Mouse (Mus musculus) E14TG2a.4 (cell line): ENCODE measurements at regions not wholly inside any gene's neighbourhood (a gene's known extent, or its start where the extent isn't known, plus 50 kb on each side); places are given as distances from the start of the nearest gene placed in this dataset.

ENCODE experiments used
- CTCF ChIP-seq: conservative IDR thresholded peaks from 2 replicates; pipeline ENCODE4 v1.5.1; 2014; ENCODE audit warnings: low read length
- NANOG ChIP-seq: IDR thresholded peaks from 2 replicates; pipeline ENCODE4 v1.6.1; 2014; ENCODE audit warnings: borderline replicate concordance, low read length, mixed read lengths
- POU5F1 ChIP-seq: IDR thresholded peaks from 2 replicates; pipeline ENCODE4 v1.6.1; 2014; ENCODE audit warnings: low read length, borderline replicate concordance

- TF ChIP-seq CTCF = no peak
- TF ChIP-seq POU5F1 = no peak
- no peak for TF ChIP-seq NANOG
Observed at GRCm38 (mm10) chr13:111031633-111032032, 223.2 kb upstream of the Actbl2 start.
